Mouse (Mus musculus): ENCODE results near the gene Cpz. TPM values are rescaled to one million over a fixed set of nuclear protein-coding genes. Genes with fewer than 3 reads are reported as not detected.

The Cpz gene
- polyA plus RNA-seq, 1 experiment from 2014 or later = 4.8 TPM

DNA sequence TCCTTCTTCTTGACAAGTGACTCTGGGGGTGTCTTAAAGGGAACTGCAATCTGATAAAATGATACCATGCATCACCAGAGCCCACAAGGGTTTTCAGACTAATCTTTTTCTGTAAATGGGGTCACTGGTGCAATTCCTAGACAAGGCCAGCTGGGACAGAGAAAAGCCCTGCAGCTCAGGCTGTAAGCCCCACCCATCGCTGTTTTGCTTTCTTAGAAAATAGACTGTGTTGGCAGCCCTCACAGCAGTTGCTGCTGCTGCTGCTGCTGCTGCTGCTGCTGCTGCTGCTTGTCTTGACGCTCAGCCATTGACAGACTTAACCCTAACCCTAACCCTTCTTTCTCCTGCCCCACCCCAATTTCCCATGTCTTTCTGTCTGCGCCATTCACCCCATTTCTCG lies 14.1 kb upstream of the Cpz start:
- WGBS = 46% methylated on average over 4 of the region's 4 CpGs
- Histone ChIP-seq H3K9ac (replicated peaks; ENCODE audit: low read depth, low read length) (no peak overlapping the region), H3K4me2 (replicated peaks; ENCODE audit: low read depth, low read length) (no peak overlapping the region), H3K27ac (ENCODE audit: low read length) (no peak overlapping the region), H3K4me3 (ENCODE audit: low read depth, low read length) (no peak overlapping the region), H3K4me1 (ENCODE audit: control insufficient read depth, insufficient read depth, low read length) (peaks cover 16% of the 10 kb centered on the region; the same call in 1 of the 2 replicates), H3K9me3 (ENCODE audit: control insufficient read depth, low read depth, low read length) (no peaks in the 10 kb centered on the region), H3K36me3 (ENCODE audit: control insufficient read depth, insufficient read depth, low read length) (no peaks in the 10 kb centered on the region), H3K27me3 (ENCODE audit: control insufficient read depth, insufficient read depth, low read length) (no peaks in the 10 kb centered on the region)
- ATAC-seq (ENCODE audit: insufficient number of reproducible peaks, insufficient read depth, low FRiP score, low read depth) = no peak

DNA sequence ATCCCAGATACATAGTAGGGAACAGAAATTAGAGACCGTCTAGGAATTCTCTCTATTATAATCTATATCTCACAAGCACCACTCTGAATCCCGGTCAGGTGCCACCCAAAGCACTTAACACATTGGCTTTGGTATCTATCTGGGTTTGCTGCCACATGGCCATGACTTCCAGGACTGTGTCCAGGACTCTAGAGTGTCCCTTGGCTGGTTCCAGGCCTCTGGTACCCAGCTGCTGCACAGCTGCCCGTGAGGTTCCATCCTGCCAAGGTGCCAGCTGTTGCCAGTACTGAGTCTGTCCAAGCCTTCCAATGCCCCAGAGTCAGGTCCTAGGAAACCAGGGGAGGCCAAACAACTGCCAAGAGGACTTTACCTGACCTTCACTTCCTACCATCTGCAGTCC lies 12.5 kb upstream of the Cpz start:
- Histone ChIP-seq H3K4me2 (replicated peaks; ENCODE audit: low read depth, low read length) (no peak overlapping the region), H3K4me3 (ENCODE audit: low read depth, low read length) (no peak overlapping the region), H3K36me3 (ENCODE audit: control insufficient read depth, insufficient read depth, low read length) (no peaks in the 10 kb centered on the region), H3K9me3 (ENCODE audit: control insufficient read depth, low read depth, low read length) (no peaks in the 10 kb centered on the region), H3K27me3 (ENCODE audit: control insufficient read depth, insufficient read depth, low read length) (no peaks in the 10 kb centered on the region), H3K27ac (ENCODE audit: low read length) (no peak overlapping the region), H3K4me1 (ENCODE audit: control insufficient read depth, insufficient read depth, low read length) (peaks cover 16% of the 10 kb centered on the region; the same call in 1 of the 2 replicates), H3K9ac (replicated peaks; ENCODE audit: low read depth, low read length) (no peak overlapping the region)
- 84% methylated on average over 3 of the region's 3 CpGs for WGBS
- no peak for ATAC-seq (ENCODE audit: insufficient number of reproducible peaks, insufficient read depth, low FRiP score, low read depth)

DNA sequence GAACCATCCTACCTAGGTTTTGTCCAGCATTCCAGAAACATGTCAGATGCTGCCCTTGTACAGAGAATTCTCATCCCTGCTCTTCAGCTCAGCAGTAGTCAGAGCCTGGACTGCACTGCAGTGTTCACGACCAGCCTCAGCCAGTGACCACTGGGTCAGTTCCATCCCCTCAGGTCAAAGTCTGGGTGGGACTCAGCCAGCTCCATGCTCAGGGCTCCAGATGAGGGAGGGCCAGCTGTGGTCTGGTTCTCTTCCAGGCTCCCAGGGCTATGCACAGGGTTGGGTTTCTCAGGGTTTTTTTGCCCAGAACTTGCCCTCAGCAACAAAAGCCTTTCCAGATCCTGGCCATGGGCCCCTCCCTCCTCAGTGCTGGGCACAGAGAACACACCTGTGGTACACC lies 12.0 kb upstream of the Cpz start:
- H3K9me3 ChIP-seq (ENCODE audit: control insufficient read depth, low read depth, low read length) = no peaks in the 10 kb centered on the region
- no peak for ATAC-seq (ENCODE audit: insufficient number of reproducible peaks, insufficient read depth, low FRiP score, low read depth)
- H3K4me3 ChIP-seq (ENCODE audit: low read depth, low read length) = no peak overlapping the region
- H3K4me1 ChIP-seq (ENCODE audit: control insufficient read depth, insufficient read depth, low read length) = peaks cover 16% of the 10 kb centered on the region; the same call in 1 of the 2 replicates
- no peak overlapping the region for H3K27ac ChIP-seq (ENCODE audit: low read length)
- 47% methylated on average over 1 of the region's 1 CpGs for WGBS
- no peak overlapping the region for H3K4me2 ChIP-seq (replicated peaks; ENCODE audit: low read depth, low read length)
- no peaks in the 10 kb centered on the region for H3K27me3 ChIP-seq (ENCODE audit: control insufficient read depth, insufficient read depth, low read length)
- H3K9ac ChIP-seq (replicated peaks; ENCODE audit: low read depth, low read length) = no peak overlapping the region
- no peaks in the 10 kb centered on the region for H3K36me3 ChIP-seq (ENCODE audit: control insufficient read depth, insufficient read depth, low read length)

DNA sequence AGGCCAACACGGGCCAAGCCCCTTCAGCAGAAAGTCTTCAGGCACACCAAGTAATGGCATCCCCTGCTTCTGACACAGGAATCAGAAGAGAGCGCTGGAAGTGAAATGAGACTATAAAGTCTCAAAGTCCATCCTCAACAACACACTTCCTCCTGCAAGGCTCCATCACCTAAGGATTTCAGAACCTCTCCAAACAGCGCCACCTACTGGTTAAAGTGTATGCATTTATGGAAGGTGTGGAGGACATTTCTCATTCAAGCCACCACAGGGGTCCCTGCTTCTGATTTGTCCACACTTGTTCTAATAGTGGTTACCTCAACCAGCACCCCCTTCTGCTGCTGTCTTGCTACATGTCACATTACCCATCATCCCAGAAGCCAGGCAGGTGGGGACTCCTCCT lies 10.8 kb upstream of the Cpz start:
- WGBS = 62% methylated on average over 3 of the region's 3 CpGs

DNA sequence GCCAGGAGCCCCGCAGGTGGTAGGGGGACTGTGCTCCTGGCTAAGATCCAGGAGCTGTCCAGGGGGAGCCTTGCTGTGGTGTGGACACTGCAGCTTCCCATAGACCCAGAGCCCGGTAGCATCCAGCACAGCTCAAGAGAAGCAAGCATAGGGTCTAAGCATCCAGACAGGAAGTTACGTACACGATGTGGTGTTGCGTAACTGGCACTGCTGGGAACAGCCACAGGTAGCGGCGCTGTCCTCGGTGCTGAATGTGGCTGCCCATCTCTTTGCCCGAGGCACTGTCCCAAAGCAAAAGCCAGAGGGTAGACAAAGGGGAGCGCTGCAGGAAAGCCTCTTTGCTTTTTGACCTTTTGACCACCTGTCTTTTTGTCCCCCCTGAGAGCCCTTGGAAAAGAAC lies 6.1 kb upstream of the Cpz start:
- H3K9ac ChIP-seq (replicated peaks; ENCODE audit: low read depth, low read length) = no peak overlapping the region
- 11% methylated on average over 10 of the region's 10 CpGs for WGBS
- H3K4me3 ChIP-seq (ENCODE audit: low read depth, low read length) = no peak overlapping the region
- ATAC-seq (ENCODE audit: insufficient number of reproducible peaks, insufficient read depth, low FRiP score, low read depth) = 0 out of 2 replicates have a peak, but pooled peaks have one; percentile 12
- H3K36me3 ChIP-seq (ENCODE audit: control insufficient read depth, insufficient read depth, low read length) = no peaks in the 10 kb centered on the region
- H3K27me3 ChIP-seq (ENCODE audit: control insufficient read depth, insufficient read depth, low read length) = no peaks in the 10 kb centered on the region
- H3K4me1 ChIP-seq (ENCODE audit: control insufficient read depth, insufficient read depth, low read length) = no peaks in the 10 kb centered on the region
- H3K27ac ChIP-seq (ENCODE audit: low read length) = no peak overlapping the region
- no peaks in the 10 kb centered on the region for H3K9me3 ChIP-seq (ENCODE audit: control insufficient read depth, low read depth, low read length)
- H3K4me2 ChIP-seq (replicated peaks; ENCODE audit: low read depth, low read length) = no peak overlapping the region

More for the DNA sequence above, 10.8 kb upstream of the Cpz start:
- Histone ChIP-seq H3K4me2 (replicated peaks; ENCODE audit: low read depth, low read length) (no peak overlapping the region), H3K36me3 (ENCODE audit: control insufficient read depth, insufficient read depth, low read length) (no peaks in the 10 kb centered on the region), H3K4me1 (ENCODE audit: control insufficient read depth, insufficient read depth, low read length) (peaks cover 14% of the 10 kb centered on the region; the same call in 1 of the 2 replicates), H3K27me3 (ENCODE audit: control insufficient read depth, insufficient read depth, low read length) (no peaks in the 10 kb centered on the region), H3K9ac (replicated peaks; ENCODE audit: low read depth, low read length) (no peak overlapping the region), H3K9me3 (ENCODE audit: control insufficient read depth, low read depth, low read length) (no peaks in the 10 kb centered on the region), H3K27ac (ENCODE audit: low read length) (no peak overlapping the region), H3K4me3 (ENCODE audit: low read depth, low read length) (no peak overlapping the region)
- no peak for ATAC-seq (ENCODE audit: insufficient number of reproducible peaks, insufficient read depth, low FRiP score, low read depth)

DNA sequence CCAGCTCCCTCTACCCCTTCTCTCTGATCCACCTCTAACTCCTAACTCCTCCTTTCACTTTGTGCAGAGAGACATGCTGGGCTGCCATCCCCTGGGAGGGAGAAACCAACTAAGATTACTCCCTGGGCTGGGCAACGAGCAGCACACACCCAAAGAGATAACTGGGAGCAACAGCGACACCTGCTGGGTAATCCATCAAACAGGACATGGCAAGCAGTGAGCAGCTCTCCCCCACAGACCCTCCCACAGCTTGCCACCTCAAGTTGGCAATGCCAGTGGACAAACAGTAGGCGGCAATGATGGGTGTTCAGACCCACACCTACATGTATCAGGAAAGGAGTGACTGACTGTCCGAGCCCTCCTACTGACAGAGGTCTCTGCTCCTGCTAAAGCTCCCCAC lies 4.9 kb upstream of the Cpz start:
- H3K4me2 ChIP-seq (replicated peaks; ENCODE audit: low read depth, low read length) = no peak overlapping the region
- WGBS = 13% methylated on average over 4 of the region's 4 CpGs
- no peaks in the 10 kb centered on the region for H3K9me3 ChIP-seq (ENCODE audit: control insufficient read depth, low read depth, low read length)
- no peaks in the 10 kb centered on the region for H3K36me3 ChIP-seq (ENCODE audit: control insufficient read depth, insufficient read depth, low read length)
- H3K27ac ChIP-seq (ENCODE audit: low read length) = no peak overlapping the region
- no peak overlapping the region for H3K9ac ChIP-seq (replicated peaks; ENCODE audit: low read depth, low read length)
- H3K27me3 ChIP-seq (ENCODE audit: control insufficient read depth, insufficient read depth, low read length) = 0 out of 2 replicates have a peak, but pooled peaks cover 3% of the 10 kb centered on the region
- peaks cover 8% of the 10 kb centered on the region; the same call in 1 of the 2 replicates for H3K4me1 ChIP-seq (ENCODE audit: control insufficient read depth, insufficient read depth, low read length)
- ATAC-seq (ENCODE audit: insufficient number of reproducible peaks, insufficient read depth, low FRiP score, low read depth) = no peak
- no peak overlapping the region for H3K4me3 ChIP-seq (ENCODE audit: low read depth, low read length)

DNA sequence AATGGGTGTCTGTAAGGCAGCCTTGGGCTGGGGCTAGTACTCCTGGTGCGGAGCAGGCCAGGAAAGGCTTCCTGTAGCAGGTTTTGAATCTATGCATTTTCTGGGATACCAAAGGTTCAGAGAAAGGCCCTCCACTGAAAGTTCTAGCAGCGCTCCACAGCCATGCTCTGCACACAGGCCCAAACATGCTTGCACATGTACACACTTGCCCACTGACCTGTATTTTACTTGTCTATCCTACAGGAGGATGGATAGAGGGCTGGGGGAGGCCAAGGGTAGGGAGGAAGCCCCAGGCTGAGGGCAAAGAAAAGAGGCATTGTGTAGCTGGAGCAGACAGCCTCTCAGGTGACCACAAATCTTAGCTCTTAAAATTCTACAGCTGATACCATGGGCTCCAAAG lies 1.1 kb downstream of the Cpz start:
- Histone ChIP-seq H3K4me3 (ENCODE audit: low read depth, low read length) (no peak overlapping the region), H3K9ac (replicated peaks; ENCODE audit: low read depth, low read length) (no peak overlapping the region), H3K4me1 (ENCODE audit: control insufficient read depth, insufficient read depth, low read length) (peaks cover 8% of the 10 kb centered on the region; the same call in 1 of the 2 replicates), H3K9me3 (ENCODE audit: control insufficient read depth, low read depth, low read length) (no peaks in the 10 kb centered on the region), H3K36me3 (ENCODE audit: control insufficient read depth, insufficient read depth, low read length) (no peaks in the 10 kb centered on the region), H3K4me2 (replicated peaks; ENCODE audit: low read depth, low read length) (no peak overlapping the region), H3K27ac (ENCODE audit: low read length) (no peak overlapping the region), H3K27me3 (ENCODE audit: control insufficient read depth, insufficient read depth, low read length) (0 out of 2 replicates have a peak, but pooled peaks cover 3% of the 10 kb centered on the region)
- WGBS = 76% methylated on average over 2 of the region's 2 CpGs
- no peak for ATAC-seq (ENCODE audit: insufficient number of reproducible peaks, insufficient read depth, low FRiP score, low read depth)

DNA sequence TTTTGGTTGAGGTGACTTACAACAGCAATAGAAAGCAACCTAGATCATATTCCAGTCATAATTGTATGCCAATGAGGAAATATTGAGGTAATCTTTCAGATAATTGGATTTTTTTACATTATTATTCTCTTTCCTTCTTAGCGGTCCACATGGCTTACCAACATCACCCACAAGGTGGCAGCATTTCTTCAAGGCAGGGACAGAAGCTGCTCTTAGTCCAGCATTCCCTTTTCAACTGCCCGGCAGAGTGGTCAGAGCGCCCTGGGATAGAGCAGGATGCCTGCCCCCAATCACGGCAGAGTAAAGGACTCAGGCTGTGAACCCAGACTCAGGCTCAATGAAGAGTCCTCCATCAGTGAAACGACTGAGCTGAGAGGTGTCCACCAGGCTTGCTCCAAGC lies 1.8 kb downstream of the Cpz start:
- Histone ChIP-seq H3K9ac (replicated peaks; ENCODE audit: low read depth, low read length) (no peak overlapping the region), H3K4me1 (ENCODE audit: control insufficient read depth, insufficient read depth, low read length) (peaks cover 8% of the 10 kb centered on the region; the same call in 1 of the 2 replicates), H3K4me2 (replicated peaks; ENCODE audit: low read depth, low read length) (no peak overlapping the region), H3K27me3 (ENCODE audit: control insufficient read depth, insufficient read depth, low read length) (0 out of 2 replicates have a peak, but pooled peaks cover 3% of the 10 kb centered on the region), H3K36me3 (ENCODE audit: control insufficient read depth, insufficient read depth, low read length) (no peaks in the 10 kb centered on the region), H3K4me3 (ENCODE audit: low read depth, low read length) (no peak overlapping the region), H3K9me3 (ENCODE audit: control insufficient read depth, low read depth, low read length) (no peaks in the 10 kb centered on the region), H3K27ac (ENCODE audit: low read length) (no peak overlapping the region)
- ATAC-seq (ENCODE audit: insufficient number of reproducible peaks, insufficient read depth, low FRiP score, low read depth) = no peak
- under 1% methylated on average over 5 of the region's 5 CpGs for WGBS

DNA sequence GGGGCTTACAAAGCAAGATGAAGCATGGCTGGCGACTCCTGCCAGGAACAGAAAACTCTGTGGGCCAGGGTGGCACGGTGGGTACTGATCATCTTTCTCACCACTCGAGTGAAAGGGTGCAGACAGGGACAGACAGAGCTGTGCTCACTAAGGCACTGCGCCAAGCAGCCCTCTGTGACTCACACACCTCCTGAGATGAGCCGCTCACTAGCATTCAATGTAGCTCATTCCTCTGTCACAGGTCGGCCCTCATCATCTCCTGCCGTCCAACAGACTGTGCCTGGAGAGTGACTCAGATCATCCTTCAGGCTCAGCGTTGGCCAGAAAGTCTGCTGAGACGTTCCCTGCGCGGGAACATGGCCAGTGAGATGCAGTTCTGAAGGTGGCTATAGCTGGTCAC lies 8.7 kb downstream of the Cpz start:
- no peak for ATAC-seq (ENCODE audit: insufficient number of reproducible peaks, insufficient read depth, low FRiP score, low read depth)
- Histone ChIP-seq H3K9ac (replicated peaks; ENCODE audit: low read depth, low read length) (no peak overlapping the region), H3K27ac (ENCODE audit: low read length) (no peak overlapping the region), H3K9me3 (ENCODE audit: control insufficient read depth, low read depth, low read length) (no peaks in the 10 kb centered on the region), H3K4me2 (replicated peaks; ENCODE audit: low read depth, low read length) (no peak overlapping the region), H3K4me3 (ENCODE audit: low read depth, low read length) (no peak overlapping the region), H3K27me3 (ENCODE audit: control insufficient read depth, insufficient read depth, low read length) (no peaks in the 10 kb centered on the region), H3K4me1 (ENCODE audit: control insufficient read depth, insufficient read depth, low read length) (no peaks in the 10 kb centered on the region), H3K36me3 (ENCODE audit: control insufficient read depth, insufficient read depth, low read length) (no peaks in the 10 kb centered on the region)
- 81% methylated on average over 11 of the region's 11 CpGs for WGBS

Measured in stomach, embryonic 14.5 days (tissue).